Mouse (Mus musculus) layer of hippocampus, adult 11-12 months (tissue): ENCODE results near the gene Olfr1251.
"Not testable (repeated sequence)": the region's sequence is repeated elsewhere in the genome, so short reads cannot be mapped to it uniquely, and the experiment has no call there.

ENCODE experiments used
- DNase-seq: peaks from one replicate; pipeline ENCODE4 v3.0.0; 2022; ENCODE audit warnings: low spot score

Gene Olfr1251

DNA sequence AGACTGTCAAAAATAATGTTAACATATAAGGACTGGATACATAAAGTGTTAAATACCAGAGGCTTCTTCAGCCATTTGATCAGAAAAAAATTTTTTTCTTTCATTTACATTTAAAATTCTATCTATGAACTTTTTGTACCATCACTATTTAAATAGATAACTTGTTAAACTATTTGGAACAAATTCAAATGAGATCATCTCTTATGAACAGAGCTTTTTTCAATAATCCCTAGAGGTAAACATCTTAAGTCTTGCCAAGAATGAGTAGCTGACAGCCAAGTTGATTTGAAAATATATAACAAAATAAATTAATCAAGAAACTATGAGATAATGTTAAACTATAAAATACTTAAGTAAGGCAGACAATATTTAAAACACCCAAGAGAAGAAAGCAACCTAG is at the start of gene Olfr1251:
TSS of gene Olfr1251 (minus strand) at position 101 of the 400 bp plus-strand sequence.
- no peak for DNase-seq

DNA sequence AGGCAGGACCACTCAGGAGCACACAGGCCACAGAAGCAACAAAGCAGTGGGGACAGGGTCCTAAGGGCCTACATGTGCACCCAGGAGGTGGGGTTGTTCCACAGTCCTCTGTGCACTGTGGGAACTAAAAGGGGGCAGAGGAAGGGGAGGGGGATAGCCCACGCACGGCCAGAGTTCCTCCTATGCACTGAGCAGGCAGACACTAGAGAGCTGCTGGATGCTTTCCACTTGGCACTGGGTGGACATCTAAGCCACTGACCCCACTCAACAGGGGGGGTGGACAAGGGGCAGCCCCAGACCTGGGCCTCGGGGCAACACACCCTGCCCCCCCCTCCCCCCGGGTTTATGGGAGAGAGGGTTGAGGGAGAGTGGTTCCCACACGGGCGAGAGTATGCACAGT is 20.2 kb upstream of the Olfr1251 start:
- no peak for DNase-seq

DNA sequence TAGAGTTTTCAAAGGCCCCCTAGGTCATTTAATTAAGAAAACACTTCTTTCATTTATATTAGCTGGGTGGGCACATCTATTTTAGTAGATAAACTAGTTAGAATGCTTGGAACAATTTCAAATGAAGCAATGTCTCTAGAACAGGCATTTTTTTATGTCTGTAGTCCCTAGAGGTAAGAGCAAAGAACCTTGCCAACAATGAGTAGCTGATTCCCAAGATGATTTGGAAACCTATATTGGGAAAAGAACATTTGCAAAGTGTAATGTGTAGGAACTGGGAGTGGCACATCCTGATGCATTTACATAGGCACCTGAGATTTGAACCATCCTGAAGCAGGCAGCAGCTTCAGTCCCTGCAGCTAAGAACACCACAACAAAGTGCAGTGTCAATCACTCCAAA is 10.4 kb downstream of the Olfr1251 start, which contains the start of gene Olfr1250:
TSS of gene Olfr1250 (minus strand) at position 101 of the 400 bp plus-strand sequence.
- DNase-seq = no peak

GRCm38 (mm10) chr2:89634883-89635282 is 36.9 kb downstream of the Olfr1251 start, which contains the start of gene Olfr1249:
Gene Olfr1249 (minus strand): TSS chr2:89634983.
- no peak for DNase-seq

DNA sequence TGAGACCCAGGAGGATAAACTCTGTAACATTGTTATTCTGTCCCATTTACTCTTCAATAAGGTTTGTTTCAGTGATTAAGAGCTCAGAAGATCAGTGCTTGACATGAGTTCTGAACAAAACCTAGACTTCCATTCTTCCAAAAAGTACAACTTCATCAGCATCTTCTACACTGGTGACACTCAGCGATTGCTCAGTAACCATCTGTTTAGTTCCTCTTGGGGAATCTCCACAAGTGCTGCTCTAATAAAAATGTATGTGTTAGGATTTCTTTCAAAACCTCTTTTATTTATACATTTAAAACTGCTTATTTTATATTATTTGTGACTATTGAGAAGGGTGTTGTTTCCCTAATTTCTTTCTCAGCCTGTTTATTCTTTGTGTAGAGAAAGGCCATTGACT is 53.6 kb downstream of the Olfr1251 start, which contains the start of gene Olfr1248:
TSS of gene Olfr1248 (minus strand) at position 101 of the 400 bp plus-strand sequence.
- DNase-seq = not testable (repeated sequence)
